Mouse (Mus musculus) lung, embryonic 15.5 days (tissue): ENCODE results near the gene Tmem198b. TPM values are rescaled to one million over a fixed set of nuclear protein-coding genes. Genes with fewer than 3 reads are reported as not detected.

ENCODE experiments used
- ATAC-seq: fragments of 200-750 bp; cut with Nextera tagmentation; 2 replicates; pipeline ENCODE4 v1.8.0; 2017; ENCODE audit warnings: moderate number of reproducible peaks, borderline replicate concordance; ENCODE audit not compliant: low FRiP score, low TSS enrichment; ENCODE audit errors: extremely low read depth
- H3K27ac ChIP-seq: fragments of 300-500 bp; sonication (generic); 2 replicates; pipeline ENCODE4 v1.5.1; 2015; ENCODE audit warnings: moderate library complexity, mild to moderate bottlenecking, inconsistent platforms
- H3K27me3 ChIP-seq: fragments of 300-500 bp; sonication (generic); 2 replicates; pipeline ENCODE4 v1.6.1; 2015; ENCODE audit warnings: inconsistent platforms
- H3K36me3 ChIP-seq: fragments of 300-500 bp; sonication (generic); 2 replicates; pipeline ENCODE4 v1.6.1; 2015; ENCODE audit warnings: inconsistent platforms
- H3K4me1 ChIP-seq: fragments of 300-500 bp; sonication (generic); 2 replicates; pipeline ENCODE4 v1.6.1; 2015; ENCODE audit warnings: inconsistent platforms
- H3K4me2 ChIP-seq: fragments of 300-500 bp; sonication (generic); 2 replicates; pipeline ENCODE4 v1.6.1; 2015; ENCODE audit warnings: inconsistent platforms, mild to moderate bottlenecking, moderate library complexity
- H3K4me3 ChIP-seq: fragments of 300-500 bp; sonication (generic); 2 replicates; pipeline ENCODE4 v1.5.1; 2015; ENCODE audit warnings: mild to moderate bottlenecking, inconsistent platforms
- H3K9ac ChIP-seq: fragments of 300-500 bp; sonication (generic); 2 replicates; pipeline ENCODE4 v1.6.1; 2015; ENCODE audit warnings: inconsistent platforms
- H3K9me3 ChIP-seq: fragments of 300-500 bp; sonication (generic); 2 replicates; pipeline ENCODE4 v1.6.1; 2016; ENCODE audit warnings: inconsistent platforms
- WGBS: fragments of 180-500 bp; shearing (Covaris S2); methylation state at CpG from one replicate; pipeline ENCODE4 v1.1.7; 2015; 5-methylcytosine and 5-hydroxymethylcytosine counted together
- polyA plus RNA-seq: library from polyadenylated mRNA; unstranded; fragments of >200 nt; fragmentation: Nextera tagmentation; extraction: Ambion mirVana; gene quantifications from 2 replicates; pipeline ENCODE4 v1.2.1, GENCODE M21; 2015

The Tmem198b gene
- polyA plus RNA-seq, 1 experiment from 2014 or later: 16.6 TPM

GRCm38 (mm10) chr10:128795581-128795980 lies 8.6 kb downstream of the Tmem198b start:
- H3K27me3 ChIP-seq: no peaks in the 10 kb centered on the region
- H3K36me3 ChIP-seq: 0 out of 2 replicates have a peak, but pooled peaks cover 12% of the 10 kb centered on the region
- no peak for ATAC-seq
- H3K4me2 ChIP-seq: no peak overlapping the region
- no peaks in the 10 kb centered on the region for H3K9me3 ChIP-seq
- 93% methylated on average over 3 of the region's 3 CpGs for WGBS
- H3K4me3 ChIP-seq: no peak overlapping the region
- H3K4me1 ChIP-seq: no peaks in the 10 kb centered on the region
- no peak overlapping the region for H3K9ac ChIP-seq
- H3K27ac ChIP-seq: no peak overlapping the region

- Histone ChIP-seq H3K9me3 (no peaks in the 10 kb centered on the region), H3K27me3 (no peaks in the 10 kb centered on the region), H3K4me3 (no peak overlapping the region), H3K4me1 (no peaks in the 10 kb centered on the region), H3K27ac (no peak overlapping the region), H3K36me3 (0 out of 2 replicates have a peak, but pooled peaks cover 4% of the 10 kb centered on the region), H3K4me2 (no peak overlapping the region), H3K9ac (no peak overlapping the region)
- ATAC-seq: no peak
- WGBS: 84% methylated on average over 5 of the region's 5 CpGs
Measured at GRCm38 (mm10) chr10:128794391-128794790, 9.8 kb downstream of the Tmem198b start.

- Histone ChIP-seq H3K36me3 (no peaks in the 10 kb centered on the region), H3K27ac (no peak overlapping the region), H3K4me3 (no peak overlapping the region), H3K9ac (no peak overlapping the region), H3K9me3 (no peaks in the 10 kb centered on the region), H3K4me2 (no peak overlapping the region), H3K4me1 (no peaks in the 10 kb centered on the region), H3K27me3 (no peaks in the 10 kb centered on the region)
- no peak for ATAC-seq
- WGBS: 90% methylated on average over 1 of the region's 1 CpGs
Measured at GRCm38 (mm10) chr10:128793258-128793657, 10.9 kb downstream of the Tmem198b start.

GRCm38 (mm10) chr10:128792041-128792440 lies 12.1 kb downstream of the Tmem198b start:
- H3K27ac ChIP-seq: no peak overlapping the region
- no peak overlapping the region for H3K4me2 ChIP-seq
- H3K27me3 ChIP-seq: no peaks in the 10 kb centered on the region
- no peaks in the 10 kb centered on the region for H3K36me3 ChIP-seq
- H3K4me1 ChIP-seq: no peaks in the 10 kb centered on the region
- no peaks in the 10 kb centered on the region for H3K9me3 ChIP-seq
- no peak for ATAC-seq
- H3K9ac ChIP-seq: no peak overlapping the region
- H3K4me3 ChIP-seq: no peak overlapping the region

- H3K36me3 ChIP-seq: no peaks in the 10 kb centered on the region
- H3K9ac ChIP-seq: no peak within 1 kb of the TSS
- ATAC-seq: peak; percentile 48; the same call in 1 of the 2 replicates
- peak within 1 kb of the TSS; percentile 19 for H3K4me3 ChIP-seq
- peak within 1 kb of the TSS; percentile 1; the same call in 1 of the 2 replicates for H3K27ac ChIP-seq
- no peaks in the 10 kb centered on the region for H3K9me3 ChIP-seq
- no peaks in the 10 kb centered on the region for H3K4me1 ChIP-seq
- H3K27me3 ChIP-seq: no peaks in the 10 kb centered on the region
- H3K4me2 ChIP-seq: peak within 1 kb of the TSS; percentile 11
- WGBS: 56% methylated on average over 7 of the region's 7 CpGs
Measured at GRCm38 (mm10) chr10:128790398-128791124, 13.6 kb downstream of the Tmem198b start, which contains the start of gene Mmp19. Mmp19 (plus strand) TSS chr10:128790910.

GRCm38 (mm10) chr10:128780200-128780599 lies 24.0 kb downstream of the Tmem198b start:
- Histone ChIP-seq H3K4me2 (no peak overlapping the region), H3K9me3 (no peaks in the 10 kb centered on the region), H3K4me3 (no peak overlapping the region), H3K9ac (no peak overlapping the region), H3K36me3 (no peaks in the 10 kb centered on the region), H3K4me1 (peaks cover 12% of the 10 kb centered on the region; the same call in 1 of the 2 replicates), H3K27me3 (no peaks in the 10 kb centered on the region), H3K27ac (no peak overlapping the region)
- ATAC-seq: no peak
- 96% methylated on average over 1 of the region's 1 CpGs for WGBS

GRCm38 (mm10) chr10:128779011-128779795 lies 25.0 kb downstream of the Tmem198b start:
- H3K9me3 ChIP-seq: no peaks in the 10 kb centered on the region
- no peaks in the 10 kb centered on the region for H3K36me3 ChIP-seq
- no peak overlapping the region for H3K4me3 ChIP-seq
- 23% methylated on average over 8 of the region's 8 CpGs for WGBS
- no peaks in the 10 kb centered on the region for H3K27me3 ChIP-seq
- ATAC-seq: peak; percentile 99
- peaks cover 12% of the 10 kb centered on the region; the same call in 1 of the 2 replicates for H3K4me1 ChIP-seq
- peak overlapping the region; percentile 20; the same call in 1 of the 2 replicates for H3K4me2 ChIP-seq
- no peak overlapping the region for H3K9ac ChIP-seq
- peak overlapping the region; percentile 85 for H3K27ac ChIP-seq

GRCm38 (mm10) chr10:128778441-128778840 lies 25.7 kb downstream of the Tmem198b start:
- Histone ChIP-seq H3K27me3 (no peaks in the 10 kb centered on the region), H3K9ac (no peak overlapping the region), H3K4me3 (no peak overlapping the region), H3K36me3 (no peaks in the 10 kb centered on the region), H3K4me1 (peaks cover 12% of the 10 kb centered on the region; the same call in 1 of the 2 replicates), H3K27ac (peak overlapping the region; percentile 85), H3K4me2 (0 out of 2 replicates have a peak overlapping the region, but pooled peaks have one; percentile 20), H3K9me3 (no peaks in the 10 kb centered on the region)
- ATAC-seq: no peak
- WGBS: 88% methylated on average over 2 of the region's 2 CpGs

GRCm38 (mm10) chr10:128773685-128774084 lies 30.5 kb downstream of the Tmem198b start:
- ATAC-seq: no peak
- Histone ChIP-seq H3K4me1 (0 out of 2 replicates have a peak, but pooled peaks cover 1% of the 10 kb centered on the region), H3K9ac (no peak overlapping the region), H3K4me3 (no peak overlapping the region), H3K9me3 (no peaks in the 10 kb centered on the region), H3K4me2 (no peak overlapping the region), H3K27ac (no peak overlapping the region), H3K36me3 (no peaks in the 10 kb centered on the region; the same call in 1 of the 2 replicates), H3K27me3 (no peaks in the 10 kb centered on the region)
- WGBS: 26% methylated on average over 5 of the region's 5 CpGs

- H3K36me3 ChIP-seq: no peaks in the 10 kb centered on the region; the same call in 1 of the 2 replicates
- 75% methylated on average over 2 of the region's 2 CpGs for whole genome bisulfite sequencing
- no peaks in the 10 kb centered on the region for H3K27me3 ChIP-seq
- H3K9me3 ChIP-seq: no peaks in the 10 kb centered on the region
- no peaks in the 10 kb centered on the region for H3K4me1 ChIP-seq
- no peak overlapping the region for H3K27ac ChIP-seq
- no peak overlapping the region for H3K9ac ChIP-seq
- H3K4me3 ChIP-seq: no peak overlapping the region
- ATAC-seq: no peak
- no peak overlapping the region for H3K4me2 ChIP-seq
Measured at GRCm38 (mm10) chr10:128772895-128773294, 31.3 kb downstream of the Tmem198b start.
